Mouse (Mus musculus) megakaryocyte, embryonic 14.5 days (primary cell): Measurements from ENCODE around the gene Gpr153. TPM values are rescaled to one million over a fixed set of nuclear protein-coding genes. Genes with fewer than 3 reads are reported as not detected.

Experiments used
- H3K27me3 ChIP-seq: replicated peaks from 2 replicates; pipeline ENCODE3; 2012; ENCODE audit warnings: inconsistent platforms
- H3K36me3 ChIP-seq: replicated peaks from 2 replicates; pipeline ENCODE3; 2012; ENCODE audit warnings: low read length, inconsistent platforms, mixed read lengths
- H3K4me1 ChIP-seq: 2 replicates; pipeline ENCODE4 v1.6.1; 2012; ENCODE audit warnings: inconsistent platforms
- H3K4me3 ChIP-seq: replicated peaks from 2 replicates; pipeline ENCODE3; 2012; ENCODE audit warnings: moderate library complexity, mild to moderate bottlenecking, inconsistent platforms
- H3K9me3 ChIP-seq: 2 replicates; pipeline ENCODE4 v1.6.1; 2012; ENCODE audit warnings: inconsistent platforms
- FLI1 ChIP-seq: IDR thresholded peaks from 2 replicates; pipeline ENCODE4 v1.6.1; 2012; ENCODE audit warnings: low read length, inconsistent platforms, mixed read lengths
- GATA1 ChIP-seq: IDR thresholded peaks from 3 replicates; pipeline ENCODE4 v1.6.1; 2012; ENCODE audit warnings: mixed read lengths, low read length, inconsistent platforms, borderline replicate concordance
- polyA plus RNA-seq: library from polyadenylated mRNA; stranded (reverse); fragments of >175 nt; gene quantifications from 2 replicates; pipeline ENCODE4 v1.2.3, GENCODE M21; 2012; ENCODE audit warnings: low replicate concordance; ENCODE audit not compliant: insufficient read depth

Gene Gpr153
- polyA plus RNA-seq, 1 experiment, result 0.11 TPM

DNA sequence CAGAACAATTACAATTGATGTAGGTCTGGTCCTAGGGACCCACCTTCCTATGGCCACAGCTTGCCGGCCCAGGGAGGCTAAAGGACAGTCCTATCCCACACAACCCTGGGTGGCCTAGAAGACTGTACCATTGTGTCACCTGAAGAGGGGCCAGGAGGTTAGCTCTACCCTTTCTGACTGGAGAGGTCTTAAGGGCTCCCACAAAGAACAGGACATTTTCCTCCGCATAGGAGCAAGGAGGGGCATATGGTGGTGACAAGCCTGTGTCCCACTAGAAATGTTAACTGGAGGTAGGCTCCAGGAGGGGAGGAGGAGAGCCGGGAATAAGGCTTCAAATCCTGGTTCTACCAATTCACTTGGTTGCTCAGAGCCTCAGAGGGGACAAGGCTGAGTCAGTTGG, 841 bp upstream of the Gpr153 start:
- Histone ChIP-seq H3K4me3 (no peak overlapping the region), H3K27me3 (peaks cover 57% of the 10 kb centered on the region), H3K4me1 (peaks cover 41% of the 10 kb centered on the region), H3K9me3 (peaks cover 6% of the 10 kb centered on the region), H3K36me3 (peaks cover 52% of the 10 kb centered on the region)
- no peak for TF ChIP-seq FLI1
- TF ChIP-seq GATA1, result no peak

DNA sequence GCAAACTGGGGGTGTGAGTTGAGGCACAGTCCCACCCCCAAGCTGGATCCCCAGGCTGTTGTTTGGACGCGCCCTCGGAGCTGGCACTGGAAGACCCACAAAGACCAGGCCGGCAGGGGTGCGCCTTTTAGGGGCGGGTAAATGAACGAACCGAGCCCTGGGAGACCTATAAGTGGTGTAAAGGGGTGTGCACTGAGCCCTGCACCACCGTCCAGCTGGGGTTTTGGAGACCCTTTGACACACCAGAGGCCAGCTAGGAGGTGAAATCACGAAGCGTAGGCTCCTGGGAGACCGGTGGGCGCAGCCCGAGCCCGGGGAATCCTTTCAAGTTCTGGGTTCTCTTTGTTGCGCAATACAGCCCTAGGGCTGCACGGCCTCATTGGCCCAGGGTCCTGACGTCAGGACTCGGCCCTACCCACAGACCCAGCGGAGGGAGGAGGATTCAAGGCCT, 674 bp downstream of the Gpr153 start:
- TF ChIP-seq GATA1, result no peak
- peaks cover 37% of the 10 kb centered on the region for H3K36me3 ChIP-seq
- H3K4me3 ChIP-seq, result no peak overlapping the region
- peaks cover 69% of the 10 kb centered on the region for H3K27me3 ChIP-seq
- H3K9me3 ChIP-seq, result peaks cover 6% of the 10 kb centered on the region
- H3K4me1 ChIP-seq, result peaks cover 39% of the 10 kb centered on the region

DNA sequence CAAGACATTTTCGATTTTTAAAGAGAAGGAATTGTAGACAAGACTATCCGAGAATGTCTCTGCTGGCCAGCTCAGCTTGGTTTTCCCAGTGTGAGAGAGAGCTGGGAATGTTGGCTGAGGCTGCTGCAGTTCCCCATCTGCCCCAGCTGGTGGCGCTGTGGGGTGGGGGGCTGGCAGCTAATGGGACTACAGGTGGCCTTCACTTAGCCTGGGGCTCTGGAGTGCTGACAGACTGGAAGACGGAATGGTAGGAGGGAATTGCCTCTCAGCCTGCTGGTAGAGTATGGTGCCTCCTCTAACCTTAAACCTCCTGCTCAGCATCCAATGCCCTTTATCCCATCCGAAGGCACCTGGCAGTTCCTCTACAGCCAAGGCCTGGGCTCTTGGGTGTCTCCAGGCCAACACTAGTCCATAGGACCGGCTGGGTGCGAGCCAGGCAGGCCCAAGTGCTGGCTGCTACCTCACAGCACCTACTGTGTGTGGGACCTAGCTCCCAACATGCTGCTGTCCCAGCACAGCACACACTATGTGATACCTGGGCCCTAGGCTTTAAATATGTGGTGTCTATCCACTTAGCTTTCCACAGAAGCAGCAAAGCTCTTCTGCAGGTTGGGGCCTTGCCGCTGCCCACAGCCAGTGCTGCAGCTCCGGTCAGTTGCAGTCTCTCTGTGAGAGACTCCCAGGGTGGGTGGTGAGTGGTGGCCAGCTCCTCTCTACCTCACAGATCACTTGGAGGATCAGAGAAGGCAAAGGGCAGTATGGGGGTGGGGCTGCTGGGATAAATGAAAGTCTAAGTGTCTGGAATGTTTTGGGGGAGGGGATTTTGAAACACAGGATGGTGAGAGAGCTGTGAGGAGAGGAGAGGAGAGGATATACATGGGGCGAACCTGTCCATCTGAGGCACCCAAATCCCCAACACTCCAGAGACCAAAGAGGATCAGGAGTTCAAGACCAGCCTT, 2.6 kb downstream of the Gpr153 start:
- H3K4me3 ChIP-seq, result no peak overlapping the region
- TF ChIP-seq GATA1 (no peak), FLI1 (no peak)
- H3K9me3 ChIP-seq, result peaks cover 6% of the 10 kb centered on the region
- peaks cover 88% of the 10 kb centered on the region for H3K27me3 ChIP-seq
- H3K4me1 ChIP-seq, result peaks cover 38% of the 10 kb centered on the region
- peaks cover 18% of the 10 kb centered on the region for H3K36me3 ChIP-seq

DNA sequence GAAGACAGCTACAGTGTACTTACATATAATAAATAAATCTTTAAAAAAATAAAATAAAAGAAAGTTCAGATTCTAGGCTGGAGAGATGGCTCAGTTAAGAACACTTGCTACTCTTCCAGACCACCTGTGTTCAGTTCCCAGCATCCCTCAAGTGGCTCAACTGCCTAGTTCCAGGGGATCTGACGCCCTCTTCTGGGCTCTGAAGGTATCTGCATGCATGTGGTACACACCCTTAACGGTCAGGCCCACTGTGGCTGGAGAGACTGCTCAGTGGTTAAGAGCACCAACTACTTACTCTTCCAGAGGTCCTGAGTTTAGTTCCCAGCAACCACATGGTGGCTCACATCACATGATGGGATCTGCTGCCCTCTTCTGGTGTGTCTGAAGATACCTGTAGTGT, 3.9 kb downstream of the Gpr153 start:
- Histone ChIP-seq H3K27me3 (peaks cover 93% of the 10 kb centered on the region), H3K4me3 (no peak overlapping the region), H3K9me3 (peaks cover 6% of the 10 kb centered on the region), H3K36me3 (peaks cover 5% of the 10 kb centered on the region), H3K4me1 (peaks cover 33% of the 10 kb centered on the region)
- no peak for TF ChIP-seq GATA1
- TF ChIP-seq FLI1, result no peak

DNA sequence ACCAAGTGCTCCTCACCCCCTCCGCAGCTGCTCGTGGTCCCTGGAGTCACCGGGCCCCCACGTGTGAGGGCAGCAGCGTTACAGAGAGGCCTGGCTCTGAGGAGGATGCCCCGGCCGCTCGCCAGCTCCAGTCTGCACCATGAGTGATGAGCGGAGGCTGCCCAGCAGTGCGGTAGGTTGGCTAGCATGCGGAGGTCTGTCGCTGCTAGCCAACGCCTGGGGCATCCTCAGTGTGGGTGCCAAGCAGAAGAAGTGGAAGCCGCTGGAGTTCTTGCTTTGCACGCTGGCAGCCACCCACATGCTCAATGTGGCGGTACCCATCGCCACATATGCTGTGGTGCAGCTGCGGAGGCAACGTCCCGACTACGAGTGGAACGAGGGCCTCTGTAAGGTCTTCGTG, 5.0 kb downstream of the Gpr153 start:
- H3K9me3 ChIP-seq, result peaks cover 6% of the 10 kb centered on the region
- no peaks in the 10 kb centered on the region for H3K36me3 ChIP-seq
- H3K4me3 ChIP-seq, result peak overlapping the region; percentile 64
- TF ChIP-seq FLI1 (no peak), GATA1 (no peak)
- H3K4me1 ChIP-seq, result peaks cover 32% of the 10 kb centered on the region
- H3K27me3 ChIP-seq, result peaks cover 93% of the 10 kb centered on the region

DNA sequence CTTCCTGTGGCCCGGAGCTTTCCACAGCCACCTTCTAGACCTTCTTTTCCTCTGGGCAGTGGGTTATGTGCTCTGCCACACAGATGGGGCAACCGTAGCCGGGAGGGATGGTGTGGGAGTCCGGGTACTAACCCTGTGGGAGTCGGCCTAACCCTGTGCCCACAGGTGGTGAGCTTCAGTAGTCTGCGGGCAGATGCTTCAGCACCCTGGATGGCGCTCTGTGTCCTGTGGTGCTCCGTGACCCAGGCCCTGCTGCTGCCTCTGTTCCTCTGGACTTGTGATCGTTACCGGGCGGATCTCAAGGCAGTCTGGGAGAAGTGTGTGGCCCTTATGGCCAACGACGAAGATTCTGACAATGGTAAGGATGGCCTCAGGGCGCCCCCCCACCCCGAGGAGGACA, 7.6 kb downstream of the Gpr153 start:
- H3K4me1 ChIP-seq, result peaks cover 28% of the 10 kb centered on the region
- peaks cover 6% of the 10 kb centered on the region for H3K9me3 ChIP-seq
- H3K36me3 ChIP-seq, result no peaks in the 10 kb centered on the region
- H3K27me3 ChIP-seq, result peaks cover 92% of the 10 kb centered on the region
- no peak for TF ChIP-seq GATA1
- no peak for TF ChIP-seq FLI1
- no peak overlapping the region for H3K4me3 ChIP-seq

DNA sequence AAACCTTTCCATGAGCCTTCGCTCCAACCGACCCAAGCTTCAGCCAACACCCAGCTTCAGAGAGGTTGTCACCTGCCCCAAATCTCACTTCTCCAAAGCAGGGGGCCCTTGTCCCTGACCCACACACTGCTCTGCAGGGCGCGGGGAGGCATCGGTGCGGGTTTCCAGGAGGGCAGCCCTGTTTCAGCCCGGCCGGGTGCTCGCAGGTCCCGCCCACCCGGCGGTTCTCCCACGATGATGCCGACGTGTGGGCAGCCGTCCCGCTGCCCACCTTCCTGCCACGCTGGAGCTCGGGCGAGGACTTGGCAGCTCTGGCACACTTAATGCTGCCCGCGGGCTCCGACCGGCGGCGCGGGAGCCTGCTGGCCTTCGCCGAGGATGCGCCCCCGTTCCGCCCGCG, 8.7 kb downstream of the Gpr153 start:
- Histone ChIP-seq H3K4me1 (peaks cover 39% of the 10 kb centered on the region), H3K4me3 (peak overlapping the region; percentile 88), H3K9me3 (peaks cover 3% of the 10 kb centered on the region), H3K27me3 (peaks cover 93% of the 10 kb centered on the region), H3K36me3 (no peaks in the 10 kb centered on the region)
- TF ChIP-seq GATA1 (no peak), FLI1 (no peak)

DNA sequence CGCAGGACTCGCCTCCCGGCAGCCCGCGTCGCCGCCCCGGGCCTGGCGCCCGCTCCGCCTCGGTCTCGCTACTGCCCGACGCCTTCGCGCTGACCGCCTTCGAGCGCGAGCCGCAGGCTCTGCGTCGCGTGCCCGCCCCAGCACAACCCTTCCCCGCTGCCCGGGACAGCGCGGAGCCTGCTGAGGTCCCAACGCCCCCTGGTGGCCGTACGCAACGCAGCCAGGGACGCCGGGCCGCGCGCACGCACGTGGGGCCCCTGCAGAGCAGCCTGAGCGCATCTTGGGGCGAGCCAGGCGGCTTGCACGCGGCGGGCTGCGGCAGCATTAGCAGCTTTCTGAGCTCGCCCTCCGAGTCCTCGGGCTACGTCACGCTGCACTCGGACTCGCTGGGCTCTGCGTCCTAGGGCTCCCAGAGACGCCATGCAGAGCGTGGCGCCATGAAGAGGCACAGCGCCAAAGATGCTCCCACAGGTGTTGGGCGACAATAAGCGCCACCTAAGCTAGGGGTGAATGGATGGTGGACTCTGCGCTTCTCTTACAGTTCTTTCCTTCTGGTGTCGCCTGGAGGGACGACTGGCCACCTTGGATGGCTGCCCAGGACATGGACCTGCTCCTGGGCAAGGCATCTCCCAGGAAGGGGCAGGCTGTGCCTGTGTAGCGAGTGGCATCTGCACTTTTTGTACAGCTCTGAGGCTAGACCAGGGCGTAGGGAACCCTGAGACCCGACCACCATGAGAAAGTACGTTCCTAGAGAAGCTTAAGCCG, 9.3 kb downstream of the Gpr153 start:
- Histone ChIP-seq H3K4me1 (peaks cover 39% of the 10 kb centered on the region), H3K4me3 (peak overlapping the region; percentile 88), H3K27me3 (peaks cover 97% of the 10 kb centered on the region), H3K9me3 (no peaks in the 10 kb centered on the region; the same call in 1 of the 2 replicates), H3K36me3 (no peaks in the 10 kb centered on the region)
- TF ChIP-seq GATA1 (no peak), FLI1 (no peak)

DNA sequence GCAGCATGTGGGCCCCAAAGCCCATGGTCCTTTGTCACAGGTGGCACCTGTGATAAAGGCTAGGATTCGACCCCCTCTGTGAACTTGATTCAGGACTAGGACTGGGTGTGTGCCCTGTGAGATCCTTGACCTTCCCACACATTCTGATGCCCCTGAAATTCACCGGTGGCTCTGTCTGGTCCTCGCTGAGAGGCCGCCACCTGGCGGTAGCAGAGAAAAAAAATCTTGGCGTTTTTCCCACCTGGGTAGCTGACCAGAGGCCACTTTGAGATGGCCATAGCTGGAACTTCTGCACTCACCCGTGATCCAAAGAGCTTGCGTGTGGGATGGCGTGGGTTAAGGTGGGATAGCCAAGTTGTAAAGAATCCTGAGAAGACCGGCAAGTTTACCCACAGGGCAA, 11.5 kb downstream of the Gpr153 start:
- peaks cover 93% of the 10 kb centered on the region for H3K27me3 ChIP-seq
- no peaks in the 10 kb centered on the region; the same call in 1 of the 2 replicates for H3K9me3 ChIP-seq
- TF ChIP-seq FLI1 (no peak), GATA1 (no peak)
- H3K4me1 ChIP-seq, result peaks cover 39% of the 10 kb centered on the region
- H3K4me3 ChIP-seq, result no peak overlapping the region
- H3K36me3 ChIP-seq, result no peaks in the 10 kb centered on the region

DNA sequence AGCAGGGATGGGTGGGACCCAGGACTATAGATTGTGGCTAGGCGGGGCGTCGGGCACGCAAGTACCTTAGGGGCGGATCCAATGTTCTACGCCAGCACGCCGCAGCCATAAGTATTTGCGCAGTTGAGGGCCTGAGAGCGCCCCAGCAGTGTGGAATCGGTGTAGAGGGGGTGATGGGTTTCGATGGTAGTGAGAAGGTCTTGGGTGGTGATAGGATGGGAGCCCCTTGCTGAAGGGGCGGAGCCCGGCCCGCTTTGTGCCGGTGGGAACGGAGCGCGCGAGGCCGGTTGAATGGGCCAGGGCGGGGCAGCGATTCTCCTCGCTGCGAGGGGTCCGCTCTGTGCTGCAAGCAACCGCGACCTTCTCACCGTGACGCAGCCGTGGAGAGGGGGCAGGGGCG, 12.2 kb downstream of the Gpr153 start:
- Histone ChIP-seq H3K36me3 (no peaks in the 10 kb centered on the region), H3K4me3 (no peak overlapping the region), H3K4me1 (peaks cover 41% of the 10 kb centered on the region), H3K27me3 (peaks cover 93% of the 10 kb centered on the region), H3K9me3 (no peaks in the 10 kb centered on the region; the same call in 1 of the 2 replicates)
- no peak for TF ChIP-seq FLI1
- TF ChIP-seq GATA1, result no peak
